Mouse (Mus musculus): ENCODE measurements around the gene 1810013L24Rik. TPM values are rescaled to one million over a fixed set of nuclear protein-coding genes. Genes with fewer than 3 reads are reported as not detected.
A peak's percentile ranks its signal among the peaks of the same experiment; 100 is the strongest.

Gene 1810013L24Rik
- polyA plus RNA-seq (2014; fragmentation: Nextera tagmentation; extraction: Ambion mirVana), result 17.7 and 23.1 TPM in 2 replicates

GRCm38 (mm10) chr16:8829564-8830359 lies at the start of gene 1810013L24Rik:
TSS of gene 1810013L24Rik (plus strand) at chr16:8830100.
- DNase-seq (ENCODE audit: low spot score) (peak; percentile 99), ATAC-seq (replicated peaks; ENCODE audit: low FRiP score) (peak; percentile 95)
- H3K27ac ChIP-seq (ENCODE audit: low read depth, low read length), result peak within 1 kb of the TSS; percentile 93
- peaks cover 2% of the 10 kb centered on the region; the same call in 1 of the 2 replicates for H3K4me1 ChIP-seq (replicated peaks; ENCODE audit: control insufficient read depth, insufficient read depth, low read length)
- H3K36me3 ChIP-seq (ENCODE audit: control insufficient read depth, insufficient read depth, low read length), result no peaks in the 10 kb centered on the region; the same call in 1 of the 2 replicates
- under 1% methylated on average over 77 of the region's 80 CpGs for WGBS
- H3K4me2 ChIP-seq (ENCODE audit: low read depth, low read length, severe bottlenecking), result peak within 1 kb of the TSS; percentile 81
- peak within 1 kb of the TSS; percentile 99 for H3K4me3 ChIP-seq (ENCODE audit: low read depth, low read length)
- H3K27me3 ChIP-seq (ENCODE audit: control insufficient read depth, insufficient read depth, low read length), result no peaks in the 10 kb centered on the region
- no peaks in the 10 kb centered on the region for H3K9me3 ChIP-seq (ENCODE audit: control insufficient read depth, low read length)
- peak within 1 kb of the TSS; percentile 99 for H3K9ac ChIP-seq (ENCODE audit: low read length)

- Histone ChIP-seq H3K9ac (ENCODE audit: low read length) (no peak overlapping the region), H3K4me3 (ENCODE audit: low read depth, low read length) (no peak overlapping the region), H3K4me1 (replicated peaks; ENCODE audit: control insufficient read depth, insufficient read depth, low read length) (no peaks in the 10 kb centered on the region), H3K36me3 (ENCODE audit: control insufficient read depth, insufficient read depth, low read length) (no peaks in the 10 kb centered on the region), H3K4me2 (ENCODE audit: low read depth, low read length, severe bottlenecking) (no peak overlapping the region), H3K27me3 (ENCODE audit: control insufficient read depth, insufficient read depth, low read length) (no peaks in the 10 kb centered on the region), H3K9me3 (ENCODE audit: control insufficient read depth, low read length) (no peaks in the 10 kb centered on the region), H3K27ac (ENCODE audit: low read depth, low read length) (no peak overlapping the region)
- 79% methylated on average over 3 of the region's 3 CpGs for WGBS
- DNase-seq (ENCODE audit: low spot score) (no peak), ATAC-seq (replicated peaks; ENCODE audit: low FRiP score) (no peak)
These were observed 49.7 kb upstream of the 1810013L24Rik start for GRCm38 (mm10) chr16:8780187-8780586.

GRCm38 (mm10) chr16:8781191-8781590 lies 48.7 kb upstream of the 1810013L24Rik start:
- H3K4me3 ChIP-seq (ENCODE audit: low read depth, low read length), result no peak overlapping the region
- H3K27me3 ChIP-seq (ENCODE audit: control insufficient read depth, insufficient read depth, low read length), result no peaks in the 10 kb centered on the region
- no peak for ATAC-seq (replicated peaks; ENCODE audit: low FRiP score)
- H3K9me3 ChIP-seq (ENCODE audit: control insufficient read depth, low read length), result no peaks in the 10 kb centered on the region
- no peak overlapping the region for H3K4me2 ChIP-seq (ENCODE audit: low read depth, low read length, severe bottlenecking)
- H3K9ac ChIP-seq (ENCODE audit: low read length), result no peak overlapping the region
- H3K36me3 ChIP-seq (ENCODE audit: control insufficient read depth, insufficient read depth, low read length), result no peaks in the 10 kb centered on the region
- no peak overlapping the region for H3K27ac ChIP-seq (ENCODE audit: low read depth, low read length)
- WGBS, result 71% methylated on average over 6 of the region's 6 CpGs
- no peak for DNase-seq (ENCODE audit: low spot score)
- H3K4me1 ChIP-seq (replicated peaks; ENCODE audit: control insufficient read depth, insufficient read depth, low read length), result no peaks in the 10 kb centered on the region

- Histone ChIP-seq H3K27ac (ENCODE audit: low read depth, low read length) (no peak overlapping the region), H3K4me2 (ENCODE audit: low read depth, low read length, severe bottlenecking) (no peak overlapping the region), H3K9ac (ENCODE audit: low read length) (no peak overlapping the region), H3K9me3 (ENCODE audit: control insufficient read depth, low read length) (no peaks in the 10 kb centered on the region), H3K36me3 (ENCODE audit: control insufficient read depth, insufficient read depth, low read length) (no peaks in the 10 kb centered on the region), H3K4me3 (ENCODE audit: low read depth, low read length) (no peak overlapping the region), H3K27me3 (ENCODE audit: control insufficient read depth, insufficient read depth, low read length) (no peaks in the 10 kb centered on the region), H3K4me1 (replicated peaks; ENCODE audit: control insufficient read depth, insufficient read depth, low read length) (no peaks in the 10 kb centered on the region)
- no peak for DNase-seq (ENCODE audit: low spot score)
- 90% methylated on average over 2 of the region's 2 CpGs for WGBS
- no peak for ATAC-seq (replicated peaks; ENCODE audit: low FRiP score)
These were observed 48.2 kb upstream of the 1810013L24Rik start for GRCm38 (mm10) chr16:8781660-8782059.

DNA sequence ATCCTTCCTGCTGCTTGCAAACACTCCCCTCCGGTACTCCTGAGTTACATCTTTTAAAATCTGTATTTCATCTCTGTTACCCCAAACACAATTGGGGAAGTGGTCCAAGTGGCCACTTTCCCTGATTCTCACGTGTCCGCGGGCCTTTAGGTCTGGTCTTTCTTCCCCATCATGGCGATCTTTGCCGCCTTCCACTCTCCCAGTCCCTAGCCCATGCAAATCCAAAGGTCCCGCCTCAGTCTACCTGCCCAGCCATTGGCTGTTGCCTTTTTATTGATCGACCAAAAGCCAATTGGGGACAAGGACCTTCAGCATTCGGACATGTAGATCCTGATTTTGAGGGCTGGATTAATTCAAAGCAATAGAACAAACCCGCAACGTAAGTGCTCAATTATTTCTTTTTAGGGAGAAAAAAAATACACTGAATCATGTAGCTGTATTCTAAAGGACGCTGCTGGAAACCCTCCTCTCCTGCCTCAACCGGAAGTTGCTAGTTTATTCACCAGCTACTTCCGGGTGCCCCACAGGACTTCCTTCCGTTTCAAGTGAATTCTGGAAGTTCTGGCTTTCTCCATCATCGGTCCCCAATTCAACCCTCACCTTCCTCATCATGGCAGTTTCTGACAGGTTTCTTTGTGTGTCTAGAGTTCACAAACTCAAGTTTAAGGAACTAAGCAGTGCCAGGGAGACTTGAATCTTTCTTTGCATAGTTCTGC lies 46.5 kb upstream of the 1810013L24Rik start:
- no peak overlapping the region for H3K4me2 ChIP-seq (ENCODE audit: low read depth, low read length, severe bottlenecking)
- peaks cover 3% of the 10 kb centered on the region; the same call in 1 of the 2 replicates for H3K4me1 ChIP-seq (replicated peaks; ENCODE audit: control insufficient read depth, insufficient read depth, low read length)
- H3K27me3 ChIP-seq (ENCODE audit: control insufficient read depth, insufficient read depth, low read length), result no peaks in the 10 kb centered on the region
- DNase-seq (ENCODE audit: low spot score), result no peak
- no peak for ATAC-seq (replicated peaks; ENCODE audit: low FRiP score)
- WGBS, result 87% methylated on average over 16 of the region's 16 CpGs
- H3K27ac ChIP-seq (ENCODE audit: low read depth, low read length), result no peak overlapping the region
- no peak overlapping the region for H3K9ac ChIP-seq (ENCODE audit: low read length)
- H3K4me3 ChIP-seq (ENCODE audit: low read depth, low read length), result no peak overlapping the region
- H3K9me3 ChIP-seq (ENCODE audit: control insufficient read depth, low read length), result no peaks in the 10 kb centered on the region
- H3K36me3 ChIP-seq (ENCODE audit: control insufficient read depth, insufficient read depth, low read length), result no peaks in the 10 kb centered on the region

DNA sequence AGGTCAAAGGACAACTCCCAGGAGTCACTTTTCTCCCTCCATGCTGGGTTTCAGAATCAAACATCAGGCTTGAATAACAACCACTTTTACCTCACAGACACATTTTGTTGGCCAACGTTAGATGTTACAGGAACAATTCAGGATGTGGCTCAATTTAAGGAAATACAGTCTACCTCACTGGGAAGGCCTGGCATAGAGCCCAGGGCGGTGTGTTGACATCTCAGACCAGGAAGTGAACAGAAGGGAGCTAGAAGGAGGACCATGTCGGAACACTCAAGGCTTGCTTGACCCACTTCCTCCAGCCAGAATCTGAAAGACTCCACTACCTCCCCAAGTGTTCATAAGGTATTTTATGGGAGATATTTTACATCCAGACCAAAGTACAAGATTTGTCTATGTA lies 45.1 kb upstream of the 1810013L24Rik start:
- peaks cover 3% of the 10 kb centered on the region; the same call in 1 of the 2 replicates for H3K4me1 ChIP-seq (replicated peaks; ENCODE audit: control insufficient read depth, insufficient read depth, low read length)
- H3K9me3 ChIP-seq (ENCODE audit: control insufficient read depth, low read length), result no peaks in the 10 kb centered on the region
- no peaks in the 10 kb centered on the region for H3K36me3 ChIP-seq (ENCODE audit: control insufficient read depth, insufficient read depth, low read length)
- H3K9ac ChIP-seq (ENCODE audit: low read length), result no peak overlapping the region
- H3K27ac ChIP-seq (ENCODE audit: low read depth, low read length), result no peak overlapping the region
- H3K4me3 ChIP-seq (ENCODE audit: low read depth, low read length), result no peak overlapping the region
- H3K27me3 ChIP-seq (ENCODE audit: control insufficient read depth, insufficient read depth, low read length), result no peaks in the 10 kb centered on the region
- no peak overlapping the region for H3K4me2 ChIP-seq (ENCODE audit: low read depth, low read length, severe bottlenecking)
- WGBS, result 81% methylated on average over 3 of the region's 3 CpGs
- DNase-seq (ENCODE audit: low spot score) (no peak), ATAC-seq (replicated peaks; ENCODE audit: low FRiP score) (no peak)

- Histone ChIP-seq H3K4me2 (ENCODE audit: low read depth, low read length, severe bottlenecking) (no peak overlapping the region), H3K27me3 (ENCODE audit: control insufficient read depth, insufficient read depth, low read length) (no peaks in the 10 kb centered on the region), H3K4me1 (replicated peaks; ENCODE audit: control insufficient read depth, insufficient read depth, low read length) (peaks cover 3% of the 10 kb centered on the region; the same call in 1 of the 2 replicates), H3K27ac (ENCODE audit: low read depth, low read length) (no peak overlapping the region), H3K4me3 (ENCODE audit: low read depth, low read length) (no peak overlapping the region), H3K36me3 (ENCODE audit: control insufficient read depth, insufficient read depth, low read length) (no peaks in the 10 kb centered on the region), H3K9ac (ENCODE audit: low read length) (no peak overlapping the region), H3K9me3 (ENCODE audit: control insufficient read depth, low read length) (no peaks in the 10 kb centered on the region)
- 89% methylated on average over 4 of the region's 4 CpGs for WGBS
- DNase-seq (ENCODE audit: low spot score), result no peak
- no peak for ATAC-seq (replicated peaks; ENCODE audit: low FRiP score)
These were observed 39.0 kb upstream of the 1810013L24Rik start for GRCm38 (mm10) chr16:8790886-8791285.

GRCm38 (mm10) chr16:8791949-8792557 lies 37.8 kb upstream of the 1810013L24Rik start, which contains the start of gene Usp7:
TSS of gene Usp7 (minus strand) at chr16:8792308.
- Histone ChIP-seq H3K36me3 (ENCODE audit: control insufficient read depth, insufficient read depth, low read length) (no peaks in the 10 kb centered on the region), H3K27ac (ENCODE audit: low read depth, low read length) (no peak within 1 kb of the TSS), H3K9ac (ENCODE audit: low read length) (no peak within 1 kb of the TSS), H3K9me3 (ENCODE audit: control insufficient read depth, low read length) (no peaks in the 10 kb centered on the region), H3K27me3 (ENCODE audit: control insufficient read depth, insufficient read depth, low read length) (no peaks in the 10 kb centered on the region), H3K4me3 (ENCODE audit: low read depth, low read length) (no peak within 1 kb of the TSS), H3K4me1 (replicated peaks; ENCODE audit: control insufficient read depth, insufficient read depth, low read length) (peaks cover 3% of the 10 kb centered on the region; the same call in 1 of the 2 replicates), H3K4me2 (ENCODE audit: low read depth, low read length, severe bottlenecking) (no peak within 1 kb of the TSS)
- DNase-seq (ENCODE audit: low spot score), result no peak
- 94% methylated on average over 20 of the region's 20 CpGs for WGBS
- no peak for ATAC-seq (replicated peaks; ENCODE audit: low FRiP score)
